Mouse (Mus musculus) T-helper 1 cell (primary cell): ENCODE measurements around the gene Smad1.
"Not testable (repeated sequence)": the region's sequence is repeated elsewhere in the genome, so short reads cannot be mapped to it uniquely, and the experiment has no call there.

ENCODE experiments used
- in situ Hi-C: fragments of 300-600 bp; cut with MboI, MseI; formaldehyde crosslinking; loops from one replicate; pipeline ENCODE4 v1.15.1; 2025; ENCODE audit warnings: high pct_unique_total_duplicates

Smad1 gene

DNA sequence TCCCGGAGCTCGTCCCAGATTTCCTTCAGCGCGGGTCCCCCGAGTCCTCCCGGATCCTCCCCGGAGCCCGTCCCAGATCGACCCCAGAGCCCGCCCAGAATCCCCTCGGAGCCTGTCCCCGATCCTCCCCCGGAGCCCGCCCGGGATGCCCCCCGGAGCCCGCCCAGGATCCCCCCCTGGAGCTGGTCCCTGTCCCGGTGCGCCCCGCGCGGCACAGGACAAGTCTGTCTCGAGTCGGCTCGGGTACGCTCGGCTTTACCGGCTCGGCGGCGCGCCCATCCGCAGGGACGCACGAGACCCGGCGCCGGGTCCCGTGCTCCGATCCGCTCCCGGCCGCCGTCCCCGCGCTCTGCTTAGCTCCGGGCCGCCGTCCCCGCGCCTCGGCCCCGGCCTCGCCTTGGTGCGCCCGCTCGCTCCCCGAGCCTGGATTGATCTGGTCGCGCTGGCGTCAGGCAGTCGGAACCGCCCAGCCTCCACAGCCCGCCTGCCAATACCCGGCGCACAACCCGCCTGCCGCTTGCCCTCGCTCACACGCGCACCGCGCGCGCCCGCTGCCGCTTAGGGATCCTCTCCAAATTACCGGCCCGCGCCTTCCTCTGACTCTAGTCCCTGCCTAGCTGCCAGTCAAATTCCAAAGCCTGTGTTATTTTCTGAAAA lies at the start of gene Smad1:
Smad1 (minus strand) TSS at position 525 of the 657 bp plus-strand sequence.
- in situ Hi-C loops, result no loop called here

DNA sequence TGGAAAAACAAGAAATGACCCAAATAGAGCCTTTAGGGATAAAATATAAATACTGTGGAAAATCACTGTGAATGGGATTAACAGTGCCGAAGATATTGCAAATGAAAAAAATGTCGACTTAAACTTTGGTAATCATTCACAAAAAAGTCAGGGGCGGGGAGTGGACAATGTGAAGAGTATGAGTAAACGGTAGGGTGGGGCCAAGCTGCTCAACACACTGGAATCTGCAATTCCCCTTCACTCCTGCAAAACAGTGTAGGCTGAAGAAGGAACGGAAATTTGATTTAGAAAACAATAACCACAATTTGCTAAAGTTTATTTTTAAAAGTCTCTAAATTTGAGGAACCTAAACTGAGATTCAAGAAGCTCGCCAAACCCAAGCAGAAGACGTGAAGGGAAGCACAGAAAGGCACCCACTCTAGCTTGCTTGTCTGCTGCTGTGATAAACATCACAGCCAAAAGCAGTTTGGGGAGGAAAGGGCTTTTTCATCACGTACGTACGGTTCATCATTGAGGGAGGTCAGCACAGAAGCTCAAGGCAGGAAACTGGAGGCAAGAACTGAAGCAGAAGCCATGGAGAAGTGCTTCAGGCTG lies 48.0 kb upstream of the Smad1 start:
- in situ Hi-C loops, result no loop called here

DNA sequence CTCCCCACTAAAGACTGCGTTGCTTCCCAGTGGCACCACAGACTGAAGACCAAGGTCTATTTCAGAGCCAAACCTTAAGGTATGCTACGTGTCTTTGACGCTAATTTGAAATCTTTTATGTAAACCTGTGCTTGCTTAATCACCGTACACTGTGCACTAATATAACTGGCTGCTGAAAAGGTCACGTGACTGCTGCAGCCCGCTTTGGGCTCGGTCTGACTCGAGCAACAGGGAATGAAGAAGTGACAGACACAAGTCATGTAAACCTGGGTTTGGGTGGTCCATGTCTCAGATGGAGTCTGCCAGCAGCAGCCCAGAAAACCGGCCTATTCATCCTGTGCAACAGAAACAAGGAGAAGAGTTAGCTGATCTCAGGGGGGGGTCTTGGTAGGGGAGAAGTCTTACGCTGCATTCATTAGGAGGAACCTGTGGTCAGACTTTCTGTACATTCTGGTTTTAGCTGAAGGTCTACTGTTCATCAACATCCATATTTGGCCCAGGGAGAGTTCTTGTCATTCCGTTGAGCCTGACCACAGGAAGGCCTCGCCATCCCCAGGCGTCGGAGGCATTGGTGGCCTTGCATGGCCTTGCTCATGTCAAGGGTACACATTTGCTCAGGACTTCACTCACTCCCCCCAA lies 44.3 kb upstream of the Smad1 start:
- in situ Hi-C loops, result no loop called here

DNA sequence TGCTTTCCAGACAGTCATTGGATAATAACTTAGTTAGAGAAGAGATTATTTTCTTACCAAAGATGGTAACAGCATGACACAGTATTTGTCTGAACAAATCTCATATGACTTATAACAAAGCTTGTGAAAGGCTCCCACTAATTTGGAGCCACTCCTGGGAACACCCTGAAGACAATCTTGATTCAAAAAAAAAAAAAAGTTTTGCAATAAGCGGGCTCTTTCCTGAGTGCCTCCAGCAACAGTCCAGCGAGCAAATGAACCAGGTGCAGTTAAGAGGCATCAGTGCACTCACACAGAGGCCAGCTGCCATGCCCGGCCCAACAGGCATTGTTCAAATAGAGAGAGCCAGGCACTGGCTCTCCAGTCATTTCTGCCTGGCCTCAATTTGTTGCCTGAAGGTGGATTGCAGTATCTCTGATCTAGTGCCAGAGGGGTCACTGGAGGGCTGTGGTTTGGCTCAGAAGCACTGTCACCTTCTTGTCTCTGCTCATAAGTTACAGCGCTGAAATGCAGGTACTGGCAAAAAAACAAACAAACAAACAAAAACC lies 34.7 kb upstream of the Smad1 start:
- in situ Hi-C loops, result no loop called here

DNA sequence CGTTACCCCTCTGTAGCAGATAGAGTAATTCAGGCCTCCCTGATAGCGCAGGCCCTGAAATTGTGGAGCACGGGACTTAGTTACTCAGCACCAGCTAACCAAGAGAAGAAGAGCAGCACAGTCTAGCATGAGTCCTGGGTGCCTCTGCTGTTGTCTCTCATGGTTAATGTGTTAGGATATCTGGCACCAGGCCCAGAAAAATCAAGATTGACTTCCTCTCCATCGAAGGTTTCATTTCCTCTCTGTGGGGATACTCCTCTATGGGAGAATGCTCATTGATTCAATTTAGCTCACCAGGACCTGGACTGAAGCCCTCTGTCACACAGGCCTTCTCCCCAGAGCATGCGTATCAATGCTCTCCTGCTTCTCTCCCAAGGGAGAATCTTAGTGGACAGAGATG lies 15.6 kb upstream of the Smad1 start:
- in situ Hi-C loops, result no loop called here

DNA sequence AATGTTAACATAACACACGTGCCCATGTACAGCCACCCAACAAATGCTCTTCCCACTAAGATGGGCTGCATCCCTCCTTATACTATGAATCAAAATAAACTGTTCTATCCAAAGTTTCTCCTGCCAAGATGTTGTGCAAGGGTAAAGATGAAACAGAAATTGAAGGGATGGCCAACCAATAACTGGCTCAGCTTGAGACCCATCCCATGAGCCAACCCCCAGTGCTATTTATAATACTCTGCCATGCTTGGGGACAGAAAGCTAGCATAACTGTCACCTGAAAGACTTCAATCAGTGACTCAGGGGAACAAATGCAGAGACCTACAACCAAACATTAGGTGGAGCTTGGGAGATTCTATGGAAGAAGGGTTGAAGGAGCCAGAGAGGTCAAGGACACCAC lies 11.2 kb upstream of the Smad1 start:
- in situ Hi-C loops, result no loop called here

DNA sequence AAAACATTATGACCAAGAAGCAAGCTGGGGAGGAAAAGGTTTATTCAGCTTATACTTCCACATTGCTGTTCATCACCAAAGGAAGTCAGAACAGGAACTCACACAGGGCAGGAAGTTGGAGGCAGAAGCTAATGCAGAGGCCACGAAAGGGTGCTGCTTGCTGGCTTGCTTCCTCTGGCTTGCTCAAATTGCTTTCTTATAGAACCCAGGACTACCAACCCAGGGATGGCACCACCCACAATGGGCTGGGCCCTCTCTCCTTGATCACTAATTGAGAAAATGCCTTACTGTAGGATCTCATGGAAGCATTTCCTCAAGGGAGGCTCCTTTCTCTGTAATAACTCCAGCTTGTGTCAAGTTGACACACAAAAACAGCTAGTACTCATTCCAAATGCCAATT lies 8.0 kb upstream of the Smad1 start:
- in situ Hi-C loops, result not testable (repeated sequence)

DNA sequence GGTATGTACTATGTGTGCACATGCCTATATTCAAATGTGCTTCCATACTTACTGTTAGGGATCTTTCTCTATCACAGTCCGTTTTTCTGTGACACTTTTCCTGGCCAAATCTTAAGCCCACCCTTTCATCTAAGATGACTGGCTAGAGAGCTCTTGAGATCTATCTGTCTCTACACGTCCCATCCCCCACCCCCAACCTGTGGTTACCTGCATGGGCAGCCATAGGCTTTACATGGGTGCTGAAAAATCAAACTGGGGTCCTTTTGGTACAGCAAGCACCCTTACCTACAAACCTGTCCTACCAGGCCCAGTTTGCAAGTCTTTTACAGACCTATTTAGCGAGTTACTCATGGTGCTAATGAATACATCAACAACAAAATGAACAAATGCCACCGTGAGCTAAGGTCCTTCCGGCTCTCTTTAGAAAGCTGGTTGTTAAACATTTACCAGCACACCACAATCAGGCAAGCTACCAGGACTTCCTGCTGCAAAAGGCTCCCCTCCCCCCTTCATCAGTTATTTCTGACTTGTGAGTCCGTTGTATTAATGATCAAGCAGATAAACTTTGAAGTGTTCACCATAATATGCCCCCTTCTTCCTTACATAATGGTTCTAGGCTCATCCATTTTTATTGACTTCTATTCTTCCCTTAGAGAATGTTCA lies 5.7 kb upstream of the Smad1 start:
- in situ Hi-C loops, result no loop called here

DNA sequence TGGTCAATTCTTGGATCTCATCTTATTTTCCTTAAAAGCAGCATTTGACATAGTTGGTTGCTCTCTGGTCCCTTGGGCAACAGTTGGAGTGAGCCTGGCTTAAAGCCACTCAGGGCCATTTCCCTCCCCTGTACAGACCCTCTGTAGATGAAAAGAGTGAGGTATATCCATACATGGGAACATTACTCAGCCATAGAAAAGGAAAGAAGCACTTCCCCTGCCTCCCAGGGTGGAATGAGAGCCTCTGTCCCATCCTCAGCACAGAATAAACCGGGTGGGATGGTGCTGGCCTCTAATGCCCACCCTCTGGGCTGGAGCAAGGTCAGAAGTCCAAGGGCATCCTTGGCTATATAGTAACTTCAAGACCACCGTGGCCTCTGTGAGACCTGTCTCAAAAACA lies 1.4 kb upstream of the Smad1 start:
- in situ Hi-C loops, result no loop called here

DNA sequence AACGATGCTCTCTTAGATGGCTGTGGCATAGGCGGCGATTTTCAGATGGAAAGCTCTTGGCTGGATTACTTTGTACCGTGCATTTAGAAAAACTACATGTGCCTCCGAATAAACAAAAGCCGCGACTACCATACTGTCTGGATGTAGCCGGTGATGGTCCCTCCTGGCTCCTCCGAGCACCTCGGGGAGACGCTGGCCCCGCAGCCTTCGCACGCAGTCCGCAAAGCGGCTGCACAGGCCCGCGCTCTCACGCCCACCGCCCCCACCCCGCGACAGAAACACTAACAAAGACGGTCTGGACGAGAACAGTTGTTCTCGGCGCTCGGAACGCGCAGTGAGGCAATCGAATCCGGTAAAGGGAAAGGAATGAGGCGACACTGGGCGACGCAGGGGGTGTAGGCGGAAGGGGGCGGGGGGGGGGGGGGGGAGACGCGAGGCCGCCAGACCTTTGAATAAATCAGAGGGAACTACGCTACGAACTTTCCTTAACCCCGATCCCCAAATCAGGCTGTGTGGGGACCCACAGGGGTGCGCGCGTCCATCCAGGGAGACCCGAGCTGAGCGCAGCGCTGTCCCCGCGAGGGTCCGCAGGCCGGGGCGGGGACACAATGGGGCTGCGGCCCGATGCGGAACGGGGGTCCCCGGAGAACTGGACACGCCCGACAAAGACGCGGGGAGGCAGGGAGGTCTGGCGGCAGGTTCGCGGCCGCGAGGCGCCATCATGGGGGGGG lies 902 bp downstream of the Smad1 start:
- in situ Hi-C loops, result no loop called here

DNA sequence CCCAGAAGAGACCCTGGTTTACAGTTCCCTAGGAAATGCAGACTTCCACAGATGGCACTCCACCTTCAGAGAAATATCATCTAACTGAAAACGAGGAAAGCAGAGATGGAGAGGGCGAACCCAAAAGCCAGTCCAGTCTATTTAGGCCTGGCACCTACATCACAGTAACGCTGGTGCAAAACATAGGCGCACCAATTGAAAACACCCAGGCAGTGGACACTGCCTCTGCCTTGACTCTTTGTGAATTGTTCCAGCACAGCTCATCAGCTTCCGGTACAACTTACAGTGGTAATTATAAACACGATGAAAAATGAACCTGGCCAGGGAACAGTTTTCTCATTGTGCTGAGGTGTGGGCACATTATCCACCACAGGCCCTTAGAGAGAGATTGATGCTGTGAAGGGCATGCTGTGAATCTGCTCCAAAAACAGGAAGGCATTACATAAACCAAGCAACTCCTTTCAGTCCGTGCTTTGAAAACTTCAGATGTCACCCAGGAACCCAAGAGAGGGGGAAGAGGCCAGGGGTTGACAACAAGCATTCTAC lies 1.5 kb downstream of the Smad1 start:
- in situ Hi-C loops, result no loop called here

DNA sequence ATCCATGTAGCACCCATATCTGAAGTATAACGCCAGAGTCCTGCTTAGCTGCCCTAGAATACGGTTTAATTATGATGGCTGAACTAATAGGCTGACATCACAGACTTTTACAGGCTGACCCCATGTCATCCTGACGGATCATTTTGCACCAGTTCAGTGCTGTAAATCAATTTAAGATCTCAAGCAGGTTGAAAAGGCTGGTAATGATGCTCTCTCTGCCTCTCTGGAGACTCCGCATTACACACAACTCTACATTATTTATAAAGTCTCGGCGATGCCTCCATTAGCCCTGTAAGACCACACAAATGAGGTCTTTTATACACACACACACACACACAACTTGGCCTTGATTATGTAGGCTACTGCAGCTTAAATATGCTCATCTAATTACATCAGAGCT lies 2.4 kb downstream of the Smad1 start:
- in situ Hi-C loops, result no loop called here

DNA sequence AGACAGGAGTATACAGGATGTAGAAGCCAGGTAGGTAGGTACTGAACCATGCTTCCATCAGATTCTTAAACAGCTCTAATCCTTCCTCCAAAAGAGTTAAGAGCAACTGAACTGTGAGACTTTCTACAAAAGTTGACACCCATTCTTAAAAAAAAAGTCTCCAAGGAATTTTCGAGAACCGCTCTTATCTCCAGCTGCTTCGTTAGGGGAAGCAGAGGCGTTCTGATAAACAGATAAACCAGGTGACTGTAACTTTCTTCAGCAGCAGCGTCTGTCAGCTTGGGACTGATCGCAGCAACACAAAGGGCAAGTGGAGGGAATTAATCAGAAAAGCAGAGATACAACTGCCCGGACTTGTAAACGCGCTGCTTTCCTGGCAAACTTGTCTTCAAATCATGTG lies 5.3 kb downstream of the Smad1 start:
- in situ Hi-C loops, result no loop called here

DNA sequence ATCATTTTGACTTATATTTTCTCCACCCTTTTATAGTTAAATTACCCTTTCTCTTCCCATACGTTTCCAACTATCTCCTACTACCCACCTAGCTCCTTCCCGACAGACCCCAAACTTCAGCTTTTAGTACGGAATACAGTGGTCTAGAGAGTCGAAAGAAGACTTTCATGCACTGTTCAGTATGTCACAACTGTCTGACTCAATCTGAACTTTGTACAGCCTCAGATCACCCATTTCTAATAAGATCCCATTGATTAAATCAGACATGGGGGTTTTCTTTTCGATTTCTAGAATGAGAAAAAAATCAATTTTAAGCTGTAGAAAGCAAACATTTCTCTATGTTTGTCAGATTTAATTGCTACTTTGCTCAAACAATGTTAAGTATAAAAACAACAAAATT lies 6.1 kb downstream of the Smad1 start:
- in situ Hi-C loops, result no loop called here

DNA sequence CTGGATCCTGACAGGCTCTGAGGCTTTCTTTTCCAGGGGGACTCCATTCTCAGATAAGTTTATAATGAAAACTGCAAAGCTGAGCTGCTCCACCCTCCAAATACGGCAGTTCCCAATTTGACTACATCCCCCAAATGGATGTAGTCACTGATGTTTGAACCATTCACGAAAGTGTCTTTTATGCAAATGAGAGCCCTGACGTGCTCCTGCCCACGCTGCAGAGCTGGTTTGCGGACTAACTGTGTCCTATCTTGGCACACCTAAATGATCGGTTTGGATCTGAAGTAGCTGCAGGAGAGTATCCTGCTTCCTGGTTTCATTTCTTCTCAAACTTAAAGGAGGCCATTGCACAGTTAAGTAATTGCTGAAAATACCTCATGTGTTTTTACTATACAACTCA lies 6.7 kb downstream of the Smad1 start:
- in situ Hi-C loops, result no loop called here

DNA sequence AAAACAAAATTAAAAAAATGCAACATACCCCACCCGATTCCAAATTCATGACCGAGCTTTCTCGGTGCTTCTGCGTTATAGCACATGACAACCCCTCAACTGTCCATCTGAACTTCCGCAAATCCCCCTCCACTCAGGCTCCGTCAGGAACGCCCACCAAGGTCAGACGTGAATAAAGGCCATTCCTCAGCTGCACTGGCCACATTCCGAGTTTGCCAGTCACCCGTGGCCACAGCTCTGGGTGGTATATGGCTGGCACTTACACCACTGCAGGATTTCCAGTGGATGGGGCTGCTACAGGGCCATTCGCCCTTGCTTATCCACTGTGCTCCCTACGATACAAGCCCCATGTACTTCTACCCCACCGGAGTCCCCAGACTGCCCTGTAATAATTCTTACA lies 7.9 kb downstream of the Smad1 start:
- in situ Hi-C loops, result no loop called here

DNA sequence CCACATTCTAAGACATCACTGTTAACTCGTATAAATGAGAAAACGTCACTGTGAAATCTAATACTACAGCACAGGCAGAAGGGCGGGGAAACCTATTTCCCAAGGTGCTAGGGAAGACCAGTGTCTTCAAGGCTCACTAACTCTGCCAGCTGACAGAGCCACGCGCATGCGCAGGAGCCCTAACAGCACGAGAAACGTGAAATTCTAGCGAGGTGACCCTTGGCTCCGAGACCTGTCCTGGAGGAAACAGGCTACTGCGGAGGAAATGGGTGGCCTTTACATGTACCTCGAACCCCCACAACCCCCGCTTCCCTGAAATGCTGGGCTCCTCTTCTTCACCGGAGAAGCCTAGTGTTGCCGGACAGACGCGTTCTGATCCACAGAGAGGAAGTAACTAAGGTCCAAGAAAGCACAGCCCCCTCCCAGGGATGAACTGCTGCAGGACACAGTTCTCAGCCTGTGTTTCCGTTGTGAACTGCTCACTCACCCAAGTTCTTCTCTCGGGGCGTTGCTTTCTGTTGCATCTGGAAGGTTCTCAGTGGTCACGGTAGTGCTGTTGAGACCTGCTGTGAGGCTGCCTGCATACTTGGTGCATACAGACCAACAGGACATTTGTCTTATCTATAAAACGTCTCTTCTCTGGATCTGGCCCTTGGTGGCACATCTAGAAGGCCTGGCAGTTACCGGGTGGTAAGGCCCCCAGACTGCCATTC lies 10.1 kb downstream of the Smad1 start:
- in situ Hi-C loops, result no loop called here

DNA sequence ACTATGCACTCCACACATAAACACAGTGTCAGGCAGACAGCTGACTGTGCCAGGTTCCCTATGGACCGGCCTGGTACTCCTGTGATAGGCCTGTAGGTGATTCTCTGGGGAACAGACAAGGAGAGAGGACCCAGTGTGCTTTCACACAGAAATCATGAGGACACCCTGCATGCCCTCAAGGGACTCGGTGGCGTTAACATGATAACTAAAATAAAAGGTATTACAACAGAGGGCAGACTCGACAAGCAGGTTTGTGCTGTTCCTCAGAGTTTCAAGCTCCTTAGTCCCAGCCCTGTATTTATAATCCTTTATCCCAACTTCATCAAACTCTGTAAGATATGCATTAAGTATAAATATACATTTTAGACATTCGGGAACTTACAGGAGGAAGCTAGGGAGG lies 12.5 kb downstream of the Smad1 start:
- in situ Hi-C loops, result no loop called here

DNA sequence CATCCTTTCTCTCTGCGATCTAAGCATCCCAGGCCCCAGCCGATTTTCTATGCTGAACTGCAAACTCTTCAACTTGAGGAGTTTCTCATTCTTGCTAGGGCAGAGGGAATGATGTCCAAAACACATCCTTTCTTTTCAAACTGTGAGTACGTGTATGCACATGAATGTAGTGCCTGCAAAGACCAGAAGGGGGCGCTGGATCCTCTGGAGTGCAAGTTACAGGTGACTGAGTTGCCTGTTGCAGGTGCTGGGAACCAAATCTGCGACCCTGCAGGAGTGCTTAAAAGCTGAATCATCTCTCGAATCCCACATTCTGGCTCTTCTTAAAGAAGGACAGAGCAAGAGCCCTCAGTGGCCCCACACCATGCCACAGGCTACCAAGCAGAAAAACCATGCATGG lies 13.0 kb downstream of the Smad1 start:
- in situ Hi-C loops, result no loop called here

DNA sequence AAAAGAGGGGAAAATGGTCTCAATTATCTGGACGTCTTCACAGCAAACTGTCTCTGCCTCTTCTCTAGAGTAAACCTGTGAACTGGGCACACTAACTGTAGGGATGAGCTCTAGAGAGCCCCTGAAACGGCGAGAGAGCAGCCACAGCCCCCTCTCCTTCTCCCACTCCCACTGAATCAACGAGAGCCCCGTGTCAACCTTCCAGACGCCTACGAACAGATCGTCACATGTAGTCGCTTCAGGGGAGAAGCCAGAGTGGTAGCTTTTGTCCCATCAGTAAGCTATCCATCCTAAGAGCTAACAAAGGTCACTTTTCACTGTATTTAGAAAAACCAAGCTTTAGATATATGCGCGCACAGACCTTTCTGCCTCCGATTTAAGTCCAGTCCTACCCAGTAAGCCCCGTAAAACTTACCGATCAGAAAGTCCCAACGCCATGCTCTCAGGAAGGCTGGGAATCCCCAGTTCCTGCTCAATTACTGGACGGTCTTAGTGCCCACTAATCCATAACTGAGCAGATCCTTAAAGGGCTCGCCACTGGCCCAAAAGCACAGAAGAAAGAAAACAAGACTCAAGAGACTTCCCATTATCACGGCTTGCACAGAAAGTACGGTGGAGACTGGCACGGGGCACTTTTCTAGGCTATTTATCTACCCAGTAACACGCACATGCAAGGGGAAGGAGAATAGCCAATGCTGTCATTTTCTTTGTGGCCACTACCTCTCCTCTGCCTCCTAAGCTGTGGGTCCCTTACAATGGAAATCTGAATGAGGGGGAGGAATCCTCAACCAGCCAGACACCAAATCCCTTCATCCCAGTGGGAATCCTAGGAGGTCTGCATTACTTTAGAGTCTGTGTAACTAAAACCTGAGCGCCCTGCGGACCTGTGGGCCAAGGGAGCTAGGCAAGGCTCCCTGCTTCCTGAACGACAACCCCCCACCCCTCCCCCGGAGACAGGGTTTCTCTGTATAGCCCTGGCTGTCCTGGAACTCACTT lies 14.7 kb downstream of the Smad1 start:
- in situ Hi-C loops, result no loop called here
